Mouse (Mus musculus): ENCODE data around the gene Rpl13a. TPM values are rescaled to one million over a fixed set of nuclear protein-coding genes. Genes with fewer than 3 reads are reported as not detected.
A peak's percentile ranks its signal among the peaks of the same experiment; 100 is the strongest.
"Not testable (repeated sequence)": the region's sequence is repeated elsewhere in the genome, so short reads cannot be mapped to it uniquely, and the experiment has no call there.

The Rpl13a gene
- polyA plus RNA-seq, 1 experiment from 2014 or later = 2,590 TPM

GRCm38 (mm10) chr7:45119780-45120709 lies 8.5 kb downstream of the Rpl13a start:
- no peak for DNase-seq (ENCODE audit: low spot score)

GRCm38 (mm10) chr7:45118336-45118735 lies 10.2 kb downstream of the Rpl13a start:
- no peak for DNase-seq (ENCODE audit: low spot score)

GRCm38 (mm10) chr7:45117566-45117965 lies 11.0 kb downstream of the Rpl13a start:
- no peak for DNase-seq (ENCODE audit: low spot score)

- no peak for DNase-seq (ENCODE audit: low spot score)
Measured at GRCm38 (mm10) chr7:45113476-45113875, 15.1 kb downstream of the Rpl13a start.

GRCm38 (mm10) chr7:45112529-45112928 lies 16.0 kb downstream of the Rpl13a start:
- DNase-seq (ENCODE audit: low spot score) = no peak

- no peak for DNase-seq (ENCODE audit: low spot score)
Measured at GRCm38 (mm10) chr7:45111940-45112339, 16.6 kb downstream of the Rpl13a start.

GRCm38 (mm10) chr7:45110089-45110488 lies 18.5 kb downstream of the Rpl13a start:
- not testable (repeated sequence) for DNase-seq (ENCODE audit: low spot score)

GRCm38 (mm10) chr7:45107052-45107645 lies 21.4 kb downstream of the Rpl13a start:
- no peak for DNase-seq (ENCODE audit: low spot score)

- DNase-seq (ENCODE audit: low spot score) = no peak
Measured at GRCm38 (mm10) chr7:45106441-45106840, 22.1 kb downstream of the Rpl13a start.

GRCm38 (mm10) chr7:45105491-45105890 lies 23.1 kb downstream of the Rpl13a start:
- no peak for DNase-seq (ENCODE audit: low spot score)

- DNase-seq (ENCODE audit: low spot score) = no peak
Measured at GRCm38 (mm10) chr7:45104941-45105340, 23.6 kb downstream of the Rpl13a start.

- DNase-seq (ENCODE audit: low spot score) = no peak
Measured at GRCm38 (mm10) chr7:45103652-45104180, 24.8 kb downstream of the Rpl13a start, which contains the start of gene Fcgrt. Gene Fcgrt, minus strand, starts transcription at chr7:45103851.

- no peak for DNase-seq (ENCODE audit: low spot score)
Measured at GRCm38 (mm10) chr7:45102940-45103585, 25.5 kb downstream of the Rpl13a start.

GRCm38 (mm10) chr7:45102441-45102840 lies 26.1 kb downstream of the Rpl13a start:
- no peak for DNase-seq (ENCODE audit: low spot score)

- no peak for DNase-seq (ENCODE audit: low spot score)
Measured at GRCm38 (mm10) chr7:45100046-45100445, 28.5 kb downstream of the Rpl13a start.

- DNase-seq (ENCODE audit: low spot score) = no peak
Measured at GRCm38 (mm10) chr7:45098541-45099240, 29.9 kb downstream of the Rpl13a start.

GRCm38 (mm10) chr7:45097479-45097878 lies 31.1 kb downstream of the Rpl13a start:
- DNase-seq (ENCODE audit: low spot score) = no peak

GRCm38 (mm10) chr7:45095965-45096364 lies 32.6 kb downstream of the Rpl13a start:
- DNase-seq (ENCODE audit: low spot score) = not testable (repeated sequence)

- DNase-seq (ENCODE audit: low spot score) = no peak
Measured at GRCm38 (mm10) chr7:45095367-45095766, 33.2 kb downstream of the Rpl13a start.

GRCm38 (mm10) chr7:45094121-45094520 lies 34.4 kb downstream of the Rpl13a start:
- DNase-seq (ENCODE audit: low spot score) = no peak

GRCm38 (mm10) chr7:45093516-45093905 lies 35.0 kb downstream of the Rpl13a start:
- DNase-seq (ENCODE audit: low spot score) = peak; percentile 71
